Mouse (Mus musculus): Measurements from ENCODE around the gene Dnaaf3.

- TF ChIP-seq CTCF (IDR thresholded peaks at IDR 0.05; ENCODE audit: borderline replicate concordance, insufficient read depth, low read depth, low read length) = no peak
- no peak for TF ChIP-seq POLR2A (IDR thresholded peaks at IDR 0.05; ENCODE audit: borderline replicate concordance, insufficient read depth, low read length)
Measured at GRCm38 (mm10) chr7:4541344-4541743, 9.1 kb upstream of the Dnaaf3 start.

Measured in cerebellum, adult 2 months (tissue).